Mouse (Mus musculus) heart, postnatal 36 days (tissue): Measurements from ENCODE around the gene Elobl. TPM values are rescaled to one million over a fixed set of nuclear protein-coding genes. Genes with fewer than 3 reads are reported as not detected.
"Not testable (repeated sequence)": the region's sequence is repeated elsewhere in the genome, so short reads cannot be mapped to it uniquely, and the experiment has no call there.

Experiments used
- DNase-seq, 2 experiments: peaks; one replicate each; pipeline ENCODE4 v3.0.0; 2021 to 2022
- intact Hi-C: fragments of 180-260 bp; cut with DNase I; formaldehyde crosslinking; loops from one replicate; pipeline ENCODE4 v1.15.1; 2025
- total RNA-seq, 2 experiments: library from RNA; stranded (reverse); gene quantifications; 2 replicates each; pipeline ENCODE4 v1.2.3; 2021

Gene Elobl
- not detected for total RNA-seq

DNA sequence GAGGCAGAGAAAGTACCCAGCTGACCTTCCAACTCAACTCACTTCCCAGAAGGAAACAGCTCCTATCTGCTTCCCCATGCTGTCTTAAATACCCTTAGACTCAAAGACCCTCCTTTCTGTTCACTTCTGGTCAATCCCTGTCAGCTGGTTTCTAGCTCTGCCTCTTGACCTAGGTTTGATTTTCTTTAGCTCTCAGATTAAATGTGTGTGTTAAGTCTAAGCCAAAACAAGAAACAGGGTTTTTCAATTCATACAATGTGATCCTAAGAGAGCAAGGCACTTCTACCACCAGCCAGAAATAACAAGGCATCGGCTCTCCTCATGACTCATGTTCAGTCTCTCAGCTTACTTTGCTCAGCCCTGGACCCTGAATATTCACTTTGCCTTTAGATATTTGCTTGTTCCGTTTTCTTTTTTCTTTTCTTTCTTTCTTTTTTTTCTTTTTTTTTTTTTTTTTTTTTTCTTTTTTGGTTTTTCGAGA lies at the start of gene Elobl:
Gene Elobl, minus strand, starts transcription at position 51 of the 481 bp plus-strand sequence.
- intact Hi-C loops: no loop called here
- no peak for DNase-seq

DNA sequence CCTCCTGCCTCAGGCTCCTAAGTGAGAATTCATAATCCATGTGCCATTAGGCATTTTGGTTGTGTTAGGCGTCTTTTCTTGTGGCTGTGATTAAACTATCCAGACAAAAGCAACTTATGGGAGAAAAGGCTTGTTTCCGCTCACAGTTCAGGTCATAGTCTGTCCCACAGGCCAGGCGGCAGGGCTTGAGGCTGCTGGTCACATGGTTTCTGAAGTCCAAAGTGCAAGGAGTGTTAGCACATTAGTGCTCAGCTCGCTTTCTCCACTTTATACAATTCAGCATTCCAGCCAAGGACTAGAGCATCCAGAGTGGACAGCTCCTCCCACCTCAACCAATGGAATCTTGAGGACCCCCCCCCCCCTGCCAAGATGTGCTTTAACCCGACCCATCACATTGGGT lies 45.5 kb upstream of the Elobl start:
- intact Hi-C loops: no loop called here
- no peak for DNase-seq

DNA sequence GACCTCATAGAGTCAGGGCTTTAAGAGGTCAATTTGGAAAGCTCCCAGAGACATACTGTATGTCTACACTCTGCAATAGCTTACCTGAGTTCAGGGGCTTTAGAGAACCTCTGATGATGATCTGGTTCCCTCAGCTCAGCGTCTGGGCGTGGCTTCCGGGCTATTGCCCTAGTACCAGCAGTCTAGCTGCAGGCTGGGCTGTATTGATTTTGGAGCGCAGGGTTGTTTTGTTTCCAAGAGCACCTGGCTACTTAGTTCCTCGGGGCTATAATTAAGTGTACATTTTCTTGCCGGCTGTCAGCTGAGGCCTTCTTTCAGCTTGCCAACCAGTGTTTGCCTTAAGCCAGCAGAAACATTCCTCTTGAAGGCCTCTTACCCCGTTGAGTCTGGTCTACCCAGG lies 42.8 kb upstream of the Elobl start:
- DNase-seq: no peak
- intact Hi-C loops: no loop called here

DNA sequence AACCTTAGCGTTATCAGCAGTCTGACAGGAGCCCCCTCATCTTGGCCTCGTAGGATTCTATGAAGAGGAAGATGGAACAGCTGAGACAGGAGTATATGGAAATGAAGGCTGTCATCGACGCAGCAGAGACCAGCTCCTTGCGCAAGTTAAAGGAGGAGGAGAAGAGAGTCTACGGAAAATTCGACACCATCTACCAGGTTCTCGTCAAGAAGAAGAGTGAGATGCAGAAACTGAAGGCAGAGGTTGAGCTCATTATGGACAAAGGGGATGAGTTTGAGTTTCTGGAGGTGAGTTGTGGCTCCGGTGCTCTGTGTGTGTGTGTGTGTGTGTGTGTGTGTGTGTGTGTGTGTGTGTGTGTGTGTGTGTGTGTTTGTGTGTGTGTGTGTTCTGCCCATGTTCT lies 42.3 kb upstream of the Elobl start:
- DNase-seq: no peak
- intact Hi-C loops: no loop called here

DNA sequence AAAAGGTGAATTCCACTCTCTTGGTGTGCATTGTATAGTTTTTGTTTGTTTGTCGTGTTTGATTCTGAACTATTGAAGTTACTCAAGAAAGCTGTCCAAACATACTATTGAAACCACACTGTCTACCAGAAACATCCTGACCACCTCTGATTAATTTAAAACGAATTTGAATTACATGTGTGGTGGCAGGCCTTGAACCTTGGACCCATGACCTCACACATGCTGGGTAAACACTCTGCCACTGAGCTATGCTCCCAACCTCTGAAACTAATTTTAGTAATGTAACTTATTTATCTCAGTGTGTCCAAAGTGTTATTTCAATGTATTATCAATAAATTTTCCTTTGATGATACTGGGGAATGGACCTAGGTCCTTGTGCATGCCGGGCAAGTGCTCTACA lies 40.9 kb upstream of the Elobl start:
- intact Hi-C loops: no loop called here

DNA sequence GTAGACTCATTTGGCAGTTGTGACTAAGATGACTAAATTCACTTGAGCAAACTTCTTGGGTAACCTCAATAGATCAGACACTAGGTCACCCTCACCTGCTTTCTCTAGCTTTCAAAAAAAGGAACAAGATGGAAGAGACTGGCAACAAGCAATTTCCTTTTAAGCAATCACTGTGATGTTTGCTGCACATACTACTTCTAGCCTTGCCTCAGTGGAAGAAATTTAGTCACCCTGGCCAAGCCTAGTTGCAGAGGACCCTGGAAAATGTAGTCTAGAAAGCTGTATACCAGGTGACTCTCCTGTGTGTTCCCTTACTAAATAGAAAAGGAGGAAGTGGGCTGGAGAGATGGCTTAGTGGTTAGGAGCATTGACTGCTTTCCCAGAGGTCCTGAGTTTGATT lies 39.7 kb upstream of the Elobl start:
- DNase-seq: no peak
- intact Hi-C loops: no loop called here

More for the DNA sequence above, 40.9 kb upstream of the Elobl start:
- DNase-seq: no peak

DNA sequence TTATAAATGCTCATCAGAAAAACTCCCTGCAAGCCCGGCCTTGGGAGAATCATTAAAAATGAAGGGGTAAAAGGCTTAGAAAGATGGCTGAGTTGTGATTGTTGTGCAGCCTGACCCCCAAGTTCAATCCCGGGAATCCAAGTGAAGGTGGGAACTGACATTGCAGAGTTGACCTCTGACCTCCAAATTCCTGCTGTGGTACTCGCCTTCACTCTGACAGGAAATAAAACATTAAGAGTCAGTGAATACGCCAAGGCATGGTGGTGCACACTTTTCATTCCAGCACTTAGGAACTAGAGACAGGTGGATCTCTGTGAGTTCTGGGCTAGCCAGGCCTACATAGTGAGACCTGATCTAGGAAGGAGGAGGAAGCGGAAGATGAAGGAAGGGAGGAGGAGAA lies 38.7 kb upstream of the Elobl start:
- intact Hi-C loops: loop anchor here (2.0 kb wide), 1 partner anchor 15 kb away; no protein-coding TSS in a partner anchor
- DNase-seq: no peak

DNA sequence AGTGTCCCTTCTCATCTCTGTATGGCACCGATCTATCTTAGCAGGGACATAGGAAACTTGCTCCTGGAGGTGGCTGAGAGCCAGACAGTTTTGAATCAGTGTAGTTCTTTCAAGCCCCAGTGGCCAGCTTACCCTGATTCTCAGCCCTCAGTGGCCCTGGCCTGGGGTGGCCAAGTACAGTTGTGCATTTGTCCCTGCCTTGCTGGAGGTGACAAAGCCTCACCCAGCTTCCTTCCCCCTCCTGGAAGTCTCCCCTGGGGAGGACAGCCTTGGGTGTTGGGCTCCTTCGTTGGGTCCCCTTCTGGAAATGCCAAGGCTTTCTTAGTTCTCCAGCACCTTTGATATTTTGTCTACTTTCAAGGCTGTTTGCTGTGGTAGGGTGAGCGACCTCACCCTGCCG lies 37.0 kb upstream of the Elobl start:
- intact Hi-C loops: loop anchor here (2.0 kb wide), 1 partner anchor 17 kb away; no protein-coding TSS in a partner anchor

DNA sequence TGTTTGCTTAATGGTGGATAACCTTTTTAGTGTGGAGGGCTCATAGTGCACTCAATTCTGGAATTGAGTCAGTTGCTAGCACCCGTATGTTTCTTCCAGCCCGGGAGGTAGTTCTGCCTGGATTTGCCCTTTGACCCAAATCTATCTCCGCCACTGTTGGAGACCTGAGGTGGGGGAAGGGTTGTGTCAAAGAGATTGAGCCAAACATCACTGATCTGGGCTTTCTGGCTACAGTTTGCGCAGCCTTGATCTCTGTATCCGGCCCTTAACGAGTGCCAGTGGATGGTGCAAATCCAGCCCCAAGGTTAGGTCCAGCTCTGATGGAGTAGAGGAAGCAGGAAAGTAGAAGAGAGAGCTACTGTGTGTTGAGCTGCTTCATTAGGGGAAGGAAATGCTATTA lies 36.3 kb upstream of the Elobl start:
- no peak for DNase-seq
- intact Hi-C loops: no loop called here

More for the DNA sequence above, 37.0 kb upstream of the Elobl start:
- no peak for DNase-seq

DNA sequence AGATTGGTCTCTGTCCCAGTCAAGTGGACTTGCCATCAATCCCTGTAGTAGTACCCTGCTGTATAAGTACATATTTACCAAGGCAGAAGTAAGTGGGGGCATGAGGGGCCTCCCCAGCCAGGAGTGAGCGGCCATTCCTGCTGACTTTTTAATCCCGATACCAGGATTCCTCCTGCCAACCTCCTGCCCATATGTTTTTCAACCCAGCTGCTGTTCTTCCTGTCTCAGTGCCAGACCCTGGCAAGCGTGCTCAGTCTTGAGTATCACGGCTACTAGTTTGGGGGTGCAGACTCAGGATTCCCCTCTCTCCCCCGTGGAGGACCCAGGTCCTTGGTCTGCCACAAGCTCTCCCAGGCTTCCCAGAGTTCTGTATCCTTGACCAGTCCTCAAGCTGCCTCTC lies 35.9 kb upstream of the Elobl start:
- intact Hi-C loops: no loop called here
- no peak for DNase-seq

DNA sequence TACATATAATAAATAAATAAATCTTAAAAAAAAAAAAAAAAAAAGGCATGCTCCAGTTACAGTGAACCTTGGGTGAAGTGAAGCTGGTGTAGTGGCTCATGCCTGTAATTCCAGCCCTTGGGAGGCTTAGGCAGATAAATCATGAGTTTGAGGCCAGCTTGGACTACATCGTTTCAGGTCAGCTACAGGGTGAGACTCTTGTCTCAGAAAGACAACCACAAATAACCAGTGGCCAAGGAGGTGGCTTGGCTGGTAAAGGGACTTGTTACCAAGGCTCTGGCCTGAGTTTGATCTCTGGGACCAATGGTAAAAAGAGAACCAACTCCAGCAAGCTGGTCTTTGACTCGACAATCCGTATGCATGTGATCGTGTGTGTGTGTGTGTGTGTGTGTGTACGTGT lies 35.3 kb upstream of the Elobl start:
- intact Hi-C loops: no loop called here
- DNase-seq: no peak

DNA sequence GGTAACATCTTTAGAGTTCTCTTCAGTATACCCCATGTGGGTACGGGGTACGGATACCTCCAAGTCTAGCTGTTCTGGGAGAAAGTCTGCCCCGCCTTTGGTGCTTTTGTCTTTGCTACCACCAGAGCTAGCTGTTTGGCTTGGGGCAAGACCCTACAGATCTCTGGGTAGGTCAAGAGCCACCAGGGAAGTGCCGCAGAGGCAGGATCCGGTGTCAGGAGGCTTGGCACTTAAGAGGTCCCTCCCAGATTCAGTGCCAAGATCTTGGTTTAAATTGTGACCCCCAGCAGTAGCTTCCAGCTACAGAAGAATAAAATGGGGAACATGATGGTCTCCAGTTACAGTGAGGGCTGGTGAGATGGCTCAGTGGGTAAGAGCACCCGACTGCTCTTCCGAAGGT lies 34.8 kb upstream of the Elobl start:
- no peak for DNase-seq
- intact Hi-C loops: no loop called here

DNA sequence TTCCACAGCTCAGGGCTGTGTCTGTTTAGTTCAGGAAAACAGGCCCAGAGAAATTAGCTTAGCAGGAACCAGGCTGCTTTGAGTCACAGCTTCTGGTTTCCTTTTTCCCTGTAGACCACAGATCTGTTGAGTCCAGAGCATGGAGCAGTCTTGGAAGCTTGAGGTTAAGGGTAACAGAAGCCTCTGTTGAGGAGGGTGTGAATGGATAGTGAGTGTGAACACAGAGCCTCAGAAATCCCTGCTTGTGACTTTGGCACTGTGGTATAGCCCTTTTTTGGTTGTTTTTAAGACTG lies 33.7 kb upstream of the Elobl start:
- DNase-seq: no peak
- intact Hi-C loops: no loop called here

DNA sequence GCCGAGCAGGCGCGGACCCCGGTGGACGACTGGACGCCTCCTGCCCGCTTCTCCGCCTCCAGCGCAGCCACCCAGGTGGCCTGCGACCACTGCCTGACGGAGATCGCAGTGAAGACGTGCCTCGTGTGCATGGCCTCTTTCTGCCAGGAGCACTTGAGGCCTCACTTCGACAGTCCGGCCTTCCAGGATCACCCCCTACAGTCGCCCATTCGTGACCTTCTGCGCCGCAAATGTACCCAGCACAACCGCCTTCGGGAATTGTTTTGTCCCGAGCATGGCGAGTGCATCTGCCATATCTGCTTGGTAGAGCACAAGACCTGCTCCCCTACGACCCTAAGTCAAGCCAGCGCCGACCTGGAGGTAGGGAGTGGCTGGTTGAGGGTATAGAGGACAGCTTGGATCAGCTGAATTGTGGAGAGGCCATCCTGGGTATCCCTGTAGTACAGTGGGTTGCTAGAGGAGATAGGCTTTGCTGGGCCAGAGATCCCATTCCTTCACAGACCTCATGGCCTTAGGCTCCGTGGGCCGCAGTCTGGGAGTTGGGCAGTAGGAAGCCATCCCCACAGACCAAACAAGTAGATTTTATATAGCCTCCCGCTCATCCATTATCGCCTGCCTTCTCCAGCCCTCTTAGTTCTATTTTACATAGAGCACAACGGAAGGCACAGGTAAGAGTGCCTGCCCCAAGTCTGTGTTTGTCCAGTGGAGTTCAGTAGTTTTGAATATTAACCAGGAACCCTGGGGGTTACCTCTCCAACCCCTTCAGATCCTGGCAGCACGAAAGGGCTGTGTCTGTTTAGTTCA lies 33.2 kb upstream of the Elobl start:
- intact Hi-C loops: loop anchor here (2.0 to 10.0 kb wide), 2 partner anchors 69 to 1915 kb away; no protein-coding TSS in a partner anchor
- peak in 1 of 2 experiments; percentile 40 for DNase-seq

DNA sequence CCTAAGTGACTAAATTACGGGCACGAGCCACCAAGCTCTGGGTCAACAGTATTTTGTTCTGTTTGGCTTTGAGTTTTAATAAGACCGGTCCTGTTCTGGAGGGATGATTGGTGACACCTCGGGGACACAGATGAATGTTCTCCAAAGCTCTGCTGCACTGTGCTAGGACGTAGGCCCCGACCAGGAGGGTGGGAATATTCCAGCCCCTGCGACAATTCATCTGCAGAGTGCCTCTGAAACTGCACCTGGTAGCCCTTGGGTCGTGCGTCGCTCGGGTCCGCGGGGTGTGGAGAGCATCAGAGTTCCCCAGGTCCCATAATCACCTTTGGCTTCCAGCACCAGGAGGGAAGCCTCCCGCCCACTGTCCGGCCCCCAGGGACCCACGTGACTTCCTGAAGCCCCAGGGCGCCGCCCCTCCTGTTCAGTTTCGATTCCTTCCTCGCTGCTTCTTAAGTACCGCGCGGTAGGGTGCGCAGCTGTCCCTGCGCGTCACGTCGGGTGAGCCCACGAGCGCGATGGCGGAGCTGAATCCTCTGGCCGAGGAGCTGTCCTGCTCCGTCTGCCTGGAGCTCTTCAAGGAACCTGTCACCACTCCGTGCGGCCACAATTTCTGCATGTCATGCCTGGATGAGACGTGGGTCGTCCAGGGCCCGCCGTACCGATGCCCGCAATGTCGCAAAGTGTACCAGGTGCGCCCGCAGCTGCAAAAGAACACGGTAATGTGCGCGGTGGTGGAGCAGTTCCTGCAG lies 32.4 kb upstream of the Elobl start, which contains the start of gene Trim25:
Gene Trim25, plus strand, starts transcription at position 403 of the 749 bp plus-strand sequence.
- intact Hi-C loops: loop anchor here (2.0 to 10.0 kb wide), 2 partner anchors 70 to 1916 kb away; no protein-coding TSS in a partner anchor
- peak; percentile 95 to 96 for DNase-seq

DNA sequence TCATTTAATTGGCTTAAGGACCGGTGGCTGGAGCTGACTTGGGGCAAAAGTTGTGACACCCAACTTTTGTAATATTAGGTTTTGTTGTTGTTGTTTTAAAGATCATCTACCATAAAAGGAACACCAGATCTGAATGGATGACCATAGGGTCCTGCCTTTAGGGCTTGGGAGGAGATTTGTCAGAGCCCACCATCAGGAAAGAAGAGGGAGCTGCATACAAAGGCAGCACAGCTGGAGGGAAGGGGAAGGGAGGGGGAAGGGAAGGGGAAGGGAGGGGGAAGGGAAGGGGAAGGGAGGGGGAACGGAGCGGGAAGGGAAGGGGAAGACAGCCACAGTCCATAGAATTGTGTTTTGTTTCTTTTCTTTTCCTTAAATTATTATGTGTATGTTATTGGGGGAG lies 31.7 kb upstream of the Elobl start:
- intact Hi-C loops: loop anchor here (2.0 to 10.0 kb wide), 2 partner anchors 70 to 1916 kb away; no protein-coding TSS in a partner anchor
- no peak for DNase-seq

DNA sequence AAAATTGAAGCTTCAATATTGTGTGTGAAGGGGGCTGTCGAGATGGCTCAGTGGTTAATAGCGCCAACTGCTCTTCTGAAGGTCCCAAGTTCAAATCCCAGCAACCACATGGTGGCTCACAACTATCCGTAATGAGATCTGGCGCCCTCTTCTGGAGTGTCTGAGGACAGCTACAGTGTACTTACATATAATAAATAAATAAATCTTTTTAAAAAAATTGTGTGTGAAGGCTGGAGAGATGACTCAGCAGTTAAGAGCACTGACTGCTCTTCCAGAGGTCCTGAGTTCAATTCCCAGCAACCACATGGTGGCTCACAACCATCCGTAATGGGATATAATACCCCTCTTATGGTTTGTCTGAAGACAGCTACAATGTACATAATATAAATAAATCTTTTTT lies 30.6 kb upstream of the Elobl start:
- intact Hi-C loops: loop anchor here (10.0 kb wide), 1 partner anchor 1917 kb away; no protein-coding TSS in a partner anchor
- DNase-seq: not testable (repeated sequence)

DNA sequence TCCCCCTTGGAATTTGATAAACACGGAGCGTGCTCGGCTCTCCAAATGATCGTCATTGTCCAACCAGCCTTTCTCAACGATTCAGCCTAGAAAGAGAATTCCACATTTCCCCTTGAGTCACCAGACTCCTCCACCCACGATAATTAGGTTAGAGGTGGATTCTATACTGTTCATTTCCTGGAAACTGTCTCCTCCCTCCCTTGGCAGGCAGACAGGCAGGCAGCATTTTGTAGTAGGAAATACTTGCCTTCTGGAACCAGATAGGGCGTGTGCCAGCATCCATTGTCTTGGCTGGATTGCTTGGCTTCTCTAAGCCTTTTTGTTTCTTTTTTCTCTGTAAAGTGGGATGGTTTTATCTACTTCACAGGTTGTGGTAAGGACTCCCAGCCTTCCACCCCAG lies 29.7 kb upstream of the Elobl start:
- intact Hi-C loops: loop anchor here (10.0 kb wide), 1 partner anchor 1918 kb away; no protein-coding TSS in a partner anchor
- peak in 1 of 2 experiments; percentile 52 for DNase-seq

DNA sequence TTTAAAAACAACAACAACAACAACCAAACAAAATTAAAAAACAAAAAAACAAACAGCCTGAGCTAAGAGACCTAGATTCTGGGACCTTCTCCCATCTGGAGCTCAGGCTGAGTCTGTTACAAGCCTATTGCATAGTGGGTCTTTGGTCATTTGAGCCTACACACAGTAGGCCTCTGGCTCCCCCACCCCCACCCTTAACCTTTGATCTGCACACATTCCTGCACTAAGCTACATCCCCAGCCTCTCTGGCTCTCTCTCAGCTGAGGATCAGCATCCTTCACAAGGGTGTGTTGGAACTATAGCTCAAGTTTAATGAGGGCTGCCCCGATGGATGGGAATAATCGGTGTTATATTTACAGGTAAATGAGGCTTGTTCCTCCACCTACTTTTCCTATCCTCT lies 28.9 kb upstream of the Elobl start:
- no peak for DNase-seq
- intact Hi-C loops: loop anchor here (10.0 kb wide), 1 partner anchor 1919 kb away; no protein-coding TSS in a partner anchor

DNA sequence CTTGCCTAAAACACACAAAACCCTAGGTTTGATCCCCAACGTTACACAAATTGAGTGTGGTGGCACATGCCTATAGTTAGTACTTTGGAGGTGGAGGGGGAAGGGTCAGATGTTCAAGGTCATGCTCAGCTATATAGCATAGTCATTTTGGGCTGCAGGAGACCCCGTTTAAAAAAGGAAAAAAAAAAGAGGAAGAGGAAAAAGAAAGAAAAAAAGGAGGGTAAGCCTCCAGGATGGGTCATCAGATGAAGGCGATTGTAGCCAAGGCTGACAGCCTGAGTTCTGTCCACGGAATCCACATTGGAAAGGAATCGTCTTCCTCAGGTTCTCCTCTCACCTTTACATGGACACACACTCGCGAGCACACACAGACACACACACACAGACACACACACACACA lies 27.8 kb upstream of the Elobl start:
- no peak for DNase-seq
- intact Hi-C loops: loop anchor here (10.0 kb wide), 1 partner anchor 1920 kb away; no protein-coding TSS in a partner anchor

DNA sequence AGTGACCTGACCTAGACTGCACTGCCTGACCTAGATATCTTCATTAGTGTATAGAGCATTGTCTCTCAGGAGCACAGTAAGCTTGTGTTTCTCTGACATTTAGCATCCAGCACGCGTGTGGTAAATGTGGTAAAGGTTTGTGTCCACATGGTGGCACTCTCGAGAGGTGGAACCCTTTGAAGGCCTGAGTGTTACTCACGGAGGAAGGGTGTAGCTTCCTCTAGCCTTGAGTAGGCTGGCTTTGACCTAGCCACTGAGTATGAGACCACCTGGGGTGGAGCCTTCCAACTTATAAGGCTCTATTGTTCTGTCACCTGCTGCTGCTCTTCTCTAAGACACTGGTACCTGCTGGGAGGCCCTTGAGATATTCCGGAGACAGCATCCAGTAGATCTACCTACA lies 26.9 kb upstream of the Elobl start:
- intact Hi-C loops: loop anchor here (1.0 to 10.0 kb wide), 2 partner anchors 46 to 1921 kb away; no protein-coding TSS in a partner anchor

More for the DNA sequence above, 26.9 kb upstream of the Elobl start:
- DNase-seq: peak; percentile 66 to 67
